10 mouse cellular contexts compared by ENCODE assay signal in genomic region chr2:77456602-77457001, GRCm38 (mm10).
A peak's percentile ranks its signal among the peaks of the same experiment; 100 is the strongest.
DNase-seq lines count a peak whose midpoint lies in the region.
"Had no signal": no experiment of that assay in that cellular context is flagged by ENCODE, and none has a peak within 500 bp of the region (broad histone marks: within the 10 kb centered on the region; RNA-seq: fewer than 3 reads in every experiment).

No protein-coding gene starts in this region.

- H3K27ac ChIP-seq in heart, embryonic 10.5 days, result no peak overlapping the region
- H3K27ac ChIP-seq: heart, embryonic 13.5 days; neural tube, embryonic 13.5 days had no signal

- peaks cover 2% of the 10 kb centered on the region; the same call in 1 of the 2 replicates for H3K27me3 ChIP-seq in heart, embryonic 10.5 days (ENCODE audit: insufficient read depth, poor library complexity, severe bottlenecking)
- H3K27me3 ChIP-seq: heart, embryonic 13.5 days; neural tube, embryonic 13.5 days had no signal

- no peaks in the 10 kb centered on the region for H3K36me3 ChIP-seq in heart, embryonic 10.5 days
- H3K36me3 ChIP-seq: heart, embryonic 13.5 days; neural tube, embryonic 13.5 days had no signal

- no peaks in the 10 kb centered on the region for H3K9me3 ChIP-seq in heart, embryonic 10.5 days
- H3K9me3 ChIP-seq: heart, embryonic 13.5 days; neural tube, embryonic 13.5 days had no signal

- 44% methylated on average over 4 of the region's 4 CpGs for WGBS in heart, embryonic 10.5 days

- H3K4me3 ChIP-seq in heart, embryonic 10.5 days, result no peak overlapping the region
- H3K4me3 ChIP-seq: heart, embryonic 13.5 days; neural tube, embryonic 13.5 days had no signal

- peaks cover 9% of the 10 kb centered on the region for H3K4me1 ChIP-seq in heart, embryonic 10.5 days
- H3K4me1 ChIP-seq: neural tube, embryonic 13.5 days had no signal

- DNase-seq in heart, adult 8-10 months (ENCODE audit: low spot score), result peak; percentile 33
- DNase-seq in heart, embryonic 10.5 days (ENCODE audit: low spot score), result no peak
- peak; percentile 73 for DNase-seq in ZHBTc4 (ENCODE audit: low read depth, low spot score)
- peak; percentile 62 to 67 for DNase-seq in cerebellum, postnatal 36 days
- peak; percentile 32 to 57 for DNase-seq in gastrocnemius, postnatal 4 days (ENCODE audit: low spot score in 2 of 2)
- peak; percentile 45 for DNase-seq in layer of hippocampus, adult 11-12 months (ENCODE audit: low spot score)
- peak; percentile 53 for DNase-seq in lung, postnatal 25 days (ENCODE audit: low spot score)
- peak; percentile 22 for DNase-seq in yolk sac, embryonic 10.5 days (ENCODE audit: low spot score)
